Mouse (Mus musculus) CH12.LX (cell line): Measurements from ENCODE around the gene Polr2f.

ENCODE experiments used
- CTCF ChIP-seq, 2 experiments: IDR thresholded peaks in 1 of 2; conservative IDR thresholded peaks in 1 of 2; 2 replicates each; pipeline ENCODE4 v1.5.1; 2011 to 2012; ENCODE audit warnings: low read depth in 2 of 2, low read length in 2 of 2, improper control_type of control experiment in 1 of 2, inconsistent platforms in 1 of 2, mild to moderate bottlenecking in 1 of 2, moderate library complexity in 1 of 2
- E2F4 ChIP-seq: IDR thresholded peaks from 2 replicates; pipeline ENCODE4 v1.6.1; 2011; ENCODE audit warnings: low read depth, low read length, improper control_type of control experiment; ENCODE audit not compliant: insufficient replicate concordance
- JUND ChIP-seq: conservative IDR thresholded peaks from 2 replicates; pipeline ENCODE4 v1.6.1; 2011; ENCODE audit warnings: low read depth, low read length, improper control_type of control experiment
- MAX ChIP-seq: IDR thresholded peaks from 2 replicates; pipeline ENCODE4 v1.6.1; 2011; ENCODE audit warnings: low read length, improper control_type of control experiment
- NRF1 ChIP-seq: IDR thresholded peaks from 2 replicates; pipeline ENCODE4 v1.6.1; 2014; ENCODE audit warnings: low read depth, mild to moderate bottlenecking, inconsistent platforms, low read length, improper control_type of control experiment, moderate library complexity
- POLR2A ChIP-seq: IDR thresholded peaks from 2 replicates; pipeline ENCODE4 v1.6.1; 2011; ENCODE audit warnings: low read depth, mild to moderate bottlenecking, improper control_type of control experiment, low read length
- RCOR1 ChIP-seq: conservative IDR thresholded peaks from 2 replicates; pipeline ENCODE4 v1.6.1; 2012; ENCODE audit warnings: low read depth, mild to moderate bottlenecking, inconsistent platforms, low read length, improper control_type of control experiment
- SIN3A ChIP-seq: IDR thresholded peaks from 2 replicates; pipeline ENCODE4 v1.6.1; 2012; ENCODE audit warnings: low read length, improper control_type of control experiment, inconsistent platforms
- TCF12 ChIP-seq: IDR thresholded peaks from 2 replicates; pipeline ENCODE4 v1.6.1; 2014; ENCODE audit warnings: low read depth, mild to moderate bottlenecking, inconsistent platforms, low read length, improper control_type of control experiment
- ZNF384 ChIP-seq: IDR thresholded peaks from 2 replicates; pipeline ENCODE4 v1.6.1; 2012; ENCODE audit warnings: low read depth, low read length, improper control_type of control experiment, inconsistent platforms

GRCm38 (mm10) chr15:79192885-79193845 lies 52.4 kb downstream of the Polr2f start:
- TF ChIP-seq TCF12 (no peak), JUND (no peak), E2F4 (no peak), SIN3A (no peak), POLR2A (no peak), ZNF384 (no peak), CTCF (conservative IDR thresholded peaks at IDR 0.05 in 1 of 2, IDR thresholded peaks at IDR 0.05 in 1 of 2; ENCODE audit: low read depth in 2 of 2, low read length in 2 of 2) (no peak), MAX (no peak), RCOR1 (no peak), NRF1 (no peak)
